Mouse (Mus musculus) WW6 (cell line): ENCODE measurements around the gene Angptl7.

Experiments
- DNase-seq: peaks from one replicate; pipeline ENCODE4 v3.0.0-alpha.2; 2013; ENCODE audit warnings: low read depth, low spot score

Gene Angptl7

DNA sequence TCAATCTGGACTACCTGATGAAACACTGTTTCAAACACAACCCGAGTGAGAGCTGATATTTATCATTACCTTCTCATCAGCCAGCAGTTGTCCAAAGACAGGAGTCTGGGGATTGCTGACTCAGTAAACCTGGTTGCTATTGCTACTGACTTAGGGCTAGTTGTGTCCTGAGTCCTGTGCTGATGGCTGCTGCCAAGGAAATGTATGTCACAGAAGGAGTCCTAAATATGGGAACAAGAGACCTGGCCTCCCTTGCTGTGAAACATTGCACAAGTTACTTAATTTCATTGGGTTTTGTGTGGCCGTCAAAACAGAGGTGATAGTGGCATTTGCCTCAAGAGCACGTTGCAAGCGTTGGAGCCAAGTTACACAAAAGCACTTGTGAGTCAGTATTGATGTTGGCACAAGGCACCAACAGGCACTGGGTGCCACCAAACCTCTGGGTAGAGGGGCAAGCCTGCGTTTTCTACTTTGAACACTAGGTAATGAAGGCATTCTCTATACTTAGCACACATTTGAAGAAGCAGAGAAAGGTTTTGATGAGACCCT is 44.7 kb downstream of the Angptl7 start:
- DNase-seq = no peak

DNA sequence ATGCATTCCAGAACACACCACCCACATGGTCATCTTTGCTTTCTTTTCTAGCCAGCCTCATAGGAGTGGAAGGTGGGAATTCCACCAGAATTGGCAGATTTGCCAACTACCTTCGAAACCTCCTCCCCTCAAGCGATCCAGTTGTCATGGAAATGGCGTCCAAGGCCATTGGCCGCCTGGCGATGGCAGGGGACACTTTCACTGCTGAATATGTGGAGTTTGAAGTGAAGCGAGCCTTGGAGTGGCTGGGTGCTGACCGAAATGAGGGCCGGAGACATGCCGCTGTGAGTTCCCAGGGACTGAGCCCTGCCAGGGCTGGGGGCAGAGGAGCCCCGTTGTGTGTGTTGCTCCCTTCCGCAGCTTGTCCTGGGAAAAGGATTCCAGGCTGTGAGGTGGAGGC is 46.6 kb downstream of the Angptl7 start:
- DNase-seq = no peak

DNA sequence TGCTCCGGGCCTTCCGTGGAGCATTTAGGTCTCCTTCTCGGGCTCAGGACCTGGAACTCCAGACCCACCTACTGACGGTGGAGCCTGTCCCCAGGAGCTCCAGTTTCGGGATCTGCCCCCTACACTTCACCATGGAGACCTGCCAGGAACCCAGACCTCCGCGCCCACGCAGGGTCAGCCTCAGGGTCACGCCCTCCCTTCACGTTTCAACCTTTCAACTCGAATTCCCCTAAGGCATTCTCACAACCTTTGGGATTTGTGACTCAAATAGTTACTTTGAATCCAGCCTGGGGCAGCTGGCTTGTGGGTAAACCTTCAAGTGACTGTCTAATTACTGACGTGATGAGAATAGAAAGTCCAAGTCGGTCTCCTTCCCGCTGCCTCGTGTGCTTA is 51.4 kb downstream of the Angptl7 start:
- no peak for DNase-seq

DNA sequence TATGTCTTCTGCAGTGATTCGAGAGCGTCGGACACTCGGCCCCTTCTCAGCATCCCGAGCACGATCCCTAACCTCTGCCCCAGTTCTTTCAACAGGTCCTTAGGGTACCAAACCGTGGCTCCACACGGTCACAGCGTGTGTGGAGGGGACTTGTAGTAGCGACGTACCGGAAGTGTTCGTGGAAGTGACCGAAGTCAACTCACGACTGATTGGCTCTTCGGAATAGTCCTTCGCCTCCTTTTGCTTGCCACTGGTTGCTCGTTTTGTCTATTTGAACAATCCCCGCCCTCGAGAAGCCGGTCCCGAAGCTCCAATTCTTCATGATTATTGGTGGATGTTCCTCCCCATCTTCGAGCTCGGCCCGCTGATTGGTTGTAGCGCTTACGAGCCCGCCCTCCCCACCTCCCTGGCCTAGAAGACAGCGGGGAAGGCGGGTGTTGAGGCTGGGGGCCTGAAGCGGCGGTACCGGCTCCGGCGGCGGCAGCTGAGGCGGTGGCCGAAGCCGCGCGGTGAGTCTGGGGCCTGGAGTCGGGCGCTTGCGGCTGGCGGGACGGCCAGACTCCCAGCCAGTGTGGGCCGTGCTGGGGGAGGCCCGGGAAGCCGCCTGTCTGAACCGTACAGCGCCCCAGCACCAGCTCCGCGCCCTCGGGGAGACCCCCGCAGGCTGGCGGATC is 51.9 kb downstream of the Angptl7 start, which contains the start of gene Mtor:
Mtor (plus strand) TSS at position 433 of the 674 bp plus-strand sequence.
- peak; percentile 91 for DNase-seq
